Mouse (Mus musculus) limb, embryonic 13.5 days (tissue): ENCODE data around the gene Cpm. TPM values are rescaled to one million over a fixed set of nuclear protein-coding genes. Genes with fewer than 3 reads are reported as not detected.

Experiments used
- ATAC-seq: fragments of 200-750 bp; cut with Nextera tagmentation; 2 replicates; pipeline ENCODE4 v1.8.0; 2017; ENCODE audit warnings: low read depth, moderate number of reproducible peaks, moderate TSS enrichment; ENCODE audit not compliant: low FRiP score
- H3K27ac ChIP-seq: fragments of 300-500 bp; sonication (generic); 2 replicates; pipeline ENCODE4 v1.5.1; 2015; ENCODE audit warnings: inconsistent platforms, mild to moderate bottlenecking, moderate library complexity
- H3K27me3 ChIP-seq: fragments of 300-500 bp; sonication (generic); 2 replicates; pipeline ENCODE4 v1.6.1; 2015; ENCODE audit warnings: mild to moderate bottlenecking, inconsistent platforms
- H3K36me3 ChIP-seq: fragments of 300-500 bp; sonication (generic); 2 replicates; pipeline ENCODE4 v1.6.1; 2015; ENCODE audit warnings: inconsistent platforms, mild to moderate bottlenecking, moderate library complexity
- H3K4me1 ChIP-seq: fragments of 300-500 bp; sonication (generic); 2 replicates; pipeline ENCODE4 v1.6.1; 2015; ENCODE audit warnings: inconsistent platforms
- H3K4me2 ChIP-seq: fragments of 300-500 bp; sonication (generic); replicated peaks from 2 replicates; pipeline ENCODE4 v1.6.1; 2015; ENCODE audit warnings: inconsistent platforms, mild to moderate bottlenecking, moderate library complexity
- H3K4me3 ChIP-seq: fragments of 300-500 bp; sonication (generic); 2 replicates; pipeline ENCODE4 v1.5.1; 2015; ENCODE audit warnings: moderate library complexity, mild to moderate bottlenecking, inconsistent platforms
- H3K9ac ChIP-seq: fragments of 300-500 bp; sonication (generic); 2 replicates; pipeline ENCODE4 v1.6.1; 2015; ENCODE audit warnings: mild to moderate bottlenecking, inconsistent platforms
- H3K9me3 ChIP-seq: fragments of 300-500 bp; sonication (generic); 2 replicates; pipeline ENCODE4 v1.6.1; 2016; ENCODE audit warnings: inconsistent platforms
- WGBS: fragments of 180-500 bp; shearing (Covaris S2); methylation state at CpG from one replicate; pipeline ENCODE4 v1.1.7; 2015; 5-methylcytosine and 5-hydroxymethylcytosine counted together
- polyA plus RNA-seq: library from polyadenylated mRNA; unstranded; fragments of >200 nt; fragmentation: Nextera tagmentation; extraction: Ambion mirVana; gene quantifications from 2 replicates; pipeline ENCODE4 v1.2.1, GENCODE M21; 2015

Gene Cpm
- polyA plus RNA-seq, 1 experiment from 2014 or later: 42.8 TPM

GRCm38 (mm10) chr10:117643302-117643701, 14.0 kb downstream of the Cpm start:
- no peaks in the 10 kb centered on the region for H3K27me3 ChIP-seq
- peaks cover 33% of the 10 kb centered on the region for H3K4me1 ChIP-seq
- WGBS: 79% methylated on average over 6 of the region's 6 CpGs
- H3K4me2 ChIP-seq: no peak overlapping the region
- H3K9ac ChIP-seq: no peak overlapping the region
- no peak overlapping the region for H3K27ac ChIP-seq
- no peak overlapping the region for H3K4me3 ChIP-seq
- no peaks in the 10 kb centered on the region for H3K9me3 ChIP-seq
- ATAC-seq: no peak
- H3K36me3 ChIP-seq: no peaks in the 10 kb centered on the region

GRCm38 (mm10) chr10:117643711-117644428, 14.6 kb downstream of the Cpm start:
- H3K4me1 ChIP-seq: peaks cover 33% of the 10 kb centered on the region
- no peaks in the 10 kb centered on the region for H3K36me3 ChIP-seq
- H3K27ac ChIP-seq: 0 out of 2 replicates have a peak overlapping the region, but pooled peaks have one; percentile 1
- no peaks in the 10 kb centered on the region for H3K9me3 ChIP-seq
- ATAC-seq: peak; percentile 3; the same call in 1 of the 2 replicates
- 65% methylated on average over 12 of the region's 12 CpGs for WGBS
- H3K27me3 ChIP-seq: no peaks in the 10 kb centered on the region
- no peak overlapping the region for H3K4me3 ChIP-seq
- H3K4me2 ChIP-seq: peak overlapping the region; percentile 5
- H3K9ac ChIP-seq: no peak overlapping the region

DNA sequence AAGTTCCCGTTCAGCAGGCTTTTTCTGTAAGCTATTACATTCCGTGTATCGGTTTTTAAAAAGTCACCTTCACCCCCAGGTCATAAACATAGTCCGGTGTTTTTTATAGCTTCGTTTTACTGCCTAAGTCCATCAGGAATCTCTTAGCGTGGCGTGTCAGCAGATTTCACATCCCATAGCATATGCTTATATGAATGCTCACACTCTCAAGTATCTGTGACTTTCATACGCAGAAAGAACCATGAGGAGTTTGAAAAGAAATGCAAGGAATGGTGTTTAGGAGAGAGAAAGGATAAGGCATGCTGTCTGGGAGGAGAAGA, 15.1 kb downstream of the Cpm start:
- H3K36me3 ChIP-seq: no peaks in the 10 kb centered on the region
- peaks cover 33% of the 10 kb centered on the region for H3K4me1 ChIP-seq
- no peak overlapping the region for H3K4me3 ChIP-seq
- peak overlapping the region; percentile 1; the same call in 1 of the 2 replicates for H3K27ac ChIP-seq
- no peak overlapping the region for H3K9ac ChIP-seq
- peak; percentile 46; the same call in 1 of the 2 replicates for ATAC-seq
- H3K4me2 ChIP-seq: peak overlapping the region; percentile 5
- 15% methylated on average over 8 of the region's 8 CpGs for WGBS
- H3K27me3 ChIP-seq: no peaks in the 10 kb centered on the region
- no peaks in the 10 kb centered on the region for H3K9me3 ChIP-seq

DNA sequence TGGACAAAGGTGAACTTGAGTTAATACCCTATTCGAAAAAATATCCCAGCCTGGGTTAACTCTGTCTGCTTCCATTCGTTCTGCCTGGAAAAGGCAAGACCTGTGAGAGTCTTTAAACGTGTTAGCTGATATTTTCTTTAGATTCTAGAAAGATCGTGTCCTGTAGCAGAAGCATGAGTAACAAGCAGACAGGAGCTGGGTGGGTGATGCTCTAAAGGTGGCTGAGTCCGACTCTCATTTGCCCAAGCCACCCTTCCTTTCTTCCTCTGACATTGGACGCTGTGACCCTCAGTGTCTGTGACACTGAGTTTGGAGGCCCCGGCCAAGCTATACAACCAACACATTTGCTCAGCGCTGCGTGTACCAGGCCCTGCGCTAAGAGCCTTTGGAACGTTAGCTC, 15.5 kb downstream of the Cpm start:
- WGBS: 76% methylated on average over 11 of the region's 11 CpGs
- Histone ChIP-seq H3K9ac (no peak overlapping the region), H3K27ac (peak overlapping the region; percentile 1; the same call in 1 of the 2 replicates), H3K36me3 (no peaks in the 10 kb centered on the region), H3K27me3 (no peaks in the 10 kb centered on the region), H3K9me3 (no peaks in the 10 kb centered on the region), H3K4me2 (no peak overlapping the region), H3K4me1 (peaks cover 33% of the 10 kb centered on the region), H3K4me3 (no peak overlapping the region)
- ATAC-seq: no peak

DNA sequence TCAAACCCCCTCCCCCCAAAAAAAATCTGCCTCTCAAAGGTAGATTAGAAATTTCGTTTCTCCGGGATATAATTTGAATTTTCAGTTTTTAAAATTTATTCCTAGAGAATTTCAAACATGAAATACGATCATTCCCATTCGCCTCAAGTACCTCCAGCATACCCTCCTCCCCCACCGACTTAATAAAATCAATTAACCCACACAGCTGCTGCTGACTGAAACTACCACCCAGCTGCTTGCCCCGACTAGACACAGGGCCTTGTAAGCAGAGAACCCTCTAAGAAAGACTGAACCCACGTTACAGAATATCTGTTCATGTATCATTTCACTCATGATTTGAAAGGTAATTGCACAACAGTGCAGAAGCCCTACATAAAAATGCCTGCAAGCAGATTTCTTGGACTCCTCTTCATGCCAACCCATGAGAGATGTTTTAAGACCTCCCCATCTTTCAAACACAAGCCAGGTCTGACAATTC, 16.2 kb downstream of the Cpm start:
- no peak for ATAC-seq
- Histone ChIP-seq H3K9me3 (no peaks in the 10 kb centered on the region), H3K4me1 (peaks cover 28% of the 10 kb centered on the region), H3K36me3 (no peaks in the 10 kb centered on the region), H3K27ac (no peak overlapping the region; the same call in 1 of the 2 replicates), H3K4me3 (no peak overlapping the region), H3K4me2 (no peak overlapping the region), H3K9ac (no peak overlapping the region), H3K27me3 (no peaks in the 10 kb centered on the region)
- whole genome bisulfite sequencing: 42% methylated on average over 7 of the region's 7 CpGs

DNA sequence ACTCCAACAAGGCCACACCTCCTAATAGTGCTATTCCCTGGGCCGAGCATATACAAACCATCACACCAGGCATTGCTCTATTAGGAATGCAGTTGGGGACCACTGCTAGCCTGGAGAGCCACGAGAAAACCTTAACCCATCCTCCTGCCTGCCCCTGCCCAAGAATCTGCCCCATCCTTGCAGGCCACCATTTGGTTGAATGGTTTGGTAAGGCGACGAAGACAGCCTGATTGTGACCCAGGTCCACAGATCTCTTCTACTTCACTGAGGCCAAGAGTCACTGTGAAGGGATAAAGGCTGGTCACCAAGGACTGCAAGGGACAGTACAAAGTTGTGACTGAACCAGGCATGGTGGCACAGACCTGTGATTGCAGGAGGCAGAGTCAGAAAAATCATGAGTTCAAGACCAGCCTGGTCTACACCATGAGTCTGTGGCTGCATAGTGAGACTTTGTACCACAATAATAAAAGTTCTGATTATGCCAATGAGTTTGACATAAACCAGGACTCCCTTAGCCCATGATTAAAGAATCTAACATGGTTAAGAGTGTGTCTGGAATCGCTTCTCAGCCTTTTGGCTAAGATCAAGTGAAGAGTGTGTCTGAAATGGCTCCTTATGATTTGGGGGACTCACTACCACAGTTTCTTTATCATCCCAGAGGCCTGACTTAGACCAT, 17.3 kb downstream of the Cpm start:
- 88% methylated on average over 5 of the region's 5 CpGs for WGBS
- no peaks in the 10 kb centered on the region for H3K9me3 ChIP-seq
- no peak overlapping the region for H3K4me3 ChIP-seq
- no peak for ATAC-seq
- no peak overlapping the region for H3K27ac ChIP-seq
- peaks cover 26% of the 10 kb centered on the region for H3K4me1 ChIP-seq
- no peak overlapping the region for H3K4me2 ChIP-seq
- no peaks in the 10 kb centered on the region for H3K36me3 ChIP-seq
- no peaks in the 10 kb centered on the region for H3K27me3 ChIP-seq
- H3K9ac ChIP-seq: no peak overlapping the region

DNA sequence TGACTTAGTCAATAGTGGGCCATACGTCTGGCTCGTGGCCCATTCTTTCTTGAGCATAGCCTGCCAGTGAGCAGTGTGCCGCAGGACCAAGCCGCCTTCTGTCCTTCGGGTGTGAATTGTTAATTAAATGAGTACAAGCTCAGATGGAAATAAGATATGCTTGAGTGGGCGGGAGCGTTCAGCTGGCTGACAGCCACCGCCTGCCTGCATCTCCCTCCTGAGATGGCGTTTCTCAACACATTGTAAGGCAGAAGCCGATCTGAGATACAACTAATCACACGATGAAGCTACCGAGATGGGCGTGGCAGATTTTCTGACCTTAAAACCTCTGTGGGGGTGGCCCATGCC, 17.8 kb downstream of the Cpm start:
- ATAC-seq: no peak
- WGBS: 82% methylated on average over 13 of the region's 13 CpGs
- peaks cover 24% of the 10 kb centered on the region for H3K4me1 ChIP-seq

GRCm38 (mm10) chr10:117647964-117648472, 18.7 kb downstream of the Cpm start:
- Histone ChIP-seq H3K4me3 (no peak overlapping the region), H3K36me3 (no peaks in the 10 kb centered on the region), H3K4me1 (peaks cover 24% of the 10 kb centered on the region), H3K27me3 (no peaks in the 10 kb centered on the region), H3K4me2 (no peak overlapping the region), H3K9me3 (no peaks in the 10 kb centered on the region), H3K27ac (no peak overlapping the region), H3K9ac (no peak overlapping the region)
- 88% methylated on average over 2 of the region's 2 CpGs for WGBS
- ATAC-seq: no peak

More for the DNA sequence above, 17.8 kb downstream of the Cpm start:
- H3K9ac ChIP-seq: no peak overlapping the region
- no peaks in the 10 kb centered on the region for H3K36me3 ChIP-seq
- no peaks in the 10 kb centered on the region for H3K9me3 ChIP-seq
- no peaks in the 10 kb centered on the region for H3K27me3 ChIP-seq
- no peak overlapping the region for H3K4me3 ChIP-seq
- H3K4me2 ChIP-seq: no peak overlapping the region
- no peak overlapping the region for H3K27ac ChIP-seq

GRCm38 (mm10) chr10:117648643-117649042, 19.3 kb downstream of the Cpm start:
- no peaks in the 10 kb centered on the region for H3K27me3 ChIP-seq
- H3K9me3 ChIP-seq: no peaks in the 10 kb centered on the region
- ATAC-seq: no peak
- H3K9ac ChIP-seq: no peak overlapping the region
- WGBS: 87% methylated on average over 3 of the region's 3 CpGs
- no peak overlapping the region for H3K27ac ChIP-seq
- H3K4me2 ChIP-seq: no peak overlapping the region
- peaks cover 18% of the 10 kb centered on the region for H3K4me1 ChIP-seq
- H3K36me3 ChIP-seq: no peaks in the 10 kb centered on the region
- H3K4me3 ChIP-seq: no peak overlapping the region

DNA sequence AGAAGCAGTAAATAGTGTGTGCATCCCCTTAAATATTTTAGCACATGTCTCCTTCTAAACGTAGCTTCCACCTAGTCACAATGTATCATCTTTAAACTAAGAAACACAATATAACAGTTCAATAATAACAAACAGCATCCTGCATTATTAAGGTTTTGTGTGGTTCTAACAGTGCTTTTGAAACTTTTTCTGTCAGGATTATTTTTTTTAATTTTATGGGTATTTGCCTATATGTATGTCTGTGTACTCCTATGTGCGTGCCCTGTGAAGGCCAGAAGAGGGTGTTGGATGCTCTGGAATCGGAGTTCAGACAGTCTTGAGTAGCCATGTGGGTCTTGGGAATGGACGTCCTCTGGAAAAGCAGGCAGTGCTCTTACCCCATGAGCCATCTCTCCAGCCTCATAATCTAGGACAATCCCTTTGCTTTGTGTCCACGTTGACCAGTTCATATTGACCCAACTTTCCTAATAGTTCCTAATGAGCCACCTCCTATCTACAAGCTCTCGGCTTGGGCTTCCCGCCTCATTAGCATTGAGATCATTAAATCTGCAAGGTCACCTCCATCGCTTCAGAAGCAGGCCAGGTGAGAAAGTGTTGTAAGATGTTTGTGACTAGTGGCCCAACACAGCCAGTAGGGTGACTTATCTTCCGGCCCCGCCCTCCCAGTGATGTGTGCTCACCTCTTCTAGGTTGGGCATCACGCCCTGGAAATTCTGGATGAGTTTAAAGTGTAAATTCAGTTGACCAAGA, 20.2 kb downstream of the Cpm start:
- H3K4me2 ChIP-seq: no peak overlapping the region

GRCm38 (mm10) chr10:117650042-117650655, 20.8 kb downstream of the Cpm start:
- Histone ChIP-seq H3K36me3 (no peaks in the 10 kb centered on the region), H3K4me2 (no peak overlapping the region), H3K4me1 (0 out of 2 replicates have a peak, but pooled peaks cover 4% of the 10 kb centered on the region), H3K9ac (no peak overlapping the region), H3K4me3 (no peak overlapping the region), H3K27ac (no peak overlapping the region), H3K27me3 (no peaks in the 10 kb centered on the region), H3K9me3 (no peaks in the 10 kb centered on the region)
- ATAC-seq: no peak
- WGBS: 89% methylated on average over 12 of the region's 12 CpGs

More for the DNA sequence above, 20.2 kb downstream of the Cpm start:
- no peaks in the 10 kb centered on the region for H3K36me3 ChIP-seq
- no peak for ATAC-seq
- H3K27ac ChIP-seq: no peak overlapping the region
- H3K4me1 ChIP-seq: peaks cover 9% of the 10 kb centered on the region
- 85% methylated on average over 11 of the region's 11 CpGs for WGBS
- H3K9me3 ChIP-seq: no peaks in the 10 kb centered on the region
- H3K9ac ChIP-seq: no peak overlapping the region
- H3K27me3 ChIP-seq: no peaks in the 10 kb centered on the region
- no peak overlapping the region for H3K4me3 ChIP-seq
